Mouse (Mus musculus): Measurements from ENCODE around the gene Foxj1. TPM values are rescaled to one million over a fixed set of nuclear protein-coding genes. Genes with fewer than 3 reads are reported as not detected.

Gene Foxj1
- polyA plus RNA-seq, 1 experiment from 2014 or later = 0.20 TPM

- ATAC-seq (ENCODE audit: insufficient number of reproducible peaks, low FRiP score, low TSS enrichment, low read depth) (no peak), DNase-seq (ENCODE audit: low spot score) (no peak)
- Histone ChIP-seq H3K27me3 (ENCODE audit: control insufficient read depth, insufficient read depth, low read length) (no peaks in the 10 kb centered on the region), H3K36me3 (ENCODE audit: control insufficient read depth, insufficient read depth, low read length) (no peaks in the 10 kb centered on the region), H3K4me2 (ENCODE audit: low read depth, severe bottlenecking) (no peak overlapping the region), H3K9me3 (ENCODE audit: control insufficient read depth, low read length) (no peaks in the 10 kb centered on the region), H3K4me3 (ENCODE audit: low read depth, low read length) (no peak overlapping the region), H3K27ac (replicated peaks; ENCODE audit: low read depth, low read length) (no peak overlapping the region), H3K9ac (ENCODE audit: low read length) (no peak overlapping the region), H3K4me1 (ENCODE audit: control insufficient read depth, insufficient read depth, low read length) (no peaks in the 10 kb centered on the region)
- WGBS = 65% methylated on average over 15 of the region's 15 CpGs
These were observed 23.9 kb upstream of the Foxj1 start for GRCm38 (mm10) chr11:116358926-116359637.

GRCm38 (mm10) chr11:116354521-116354920 is 19.3 kb upstream of the Foxj1 start:
- H3K9me3 ChIP-seq (ENCODE audit: control insufficient read depth, low read length) = no peaks in the 10 kb centered on the region
- 29% methylated on average over 17 of the region's 17 CpGs for WGBS
- no peaks in the 10 kb centered on the region for H3K36me3 ChIP-seq (ENCODE audit: control insufficient read depth, insufficient read depth, low read length)
- DNase-seq (ENCODE audit: low spot score) (no peak), ATAC-seq (ENCODE audit: insufficient number of reproducible peaks, low FRiP score, low TSS enrichment, low read depth) (no peak)
- H3K4me3 ChIP-seq (ENCODE audit: low read depth, low read length) = no peak overlapping the region
- no peaks in the 10 kb centered on the region for H3K4me1 ChIP-seq (ENCODE audit: control insufficient read depth, insufficient read depth, low read length)
- H3K9ac ChIP-seq (ENCODE audit: low read length) = no peak overlapping the region
- no peak overlapping the region for H3K27ac ChIP-seq (replicated peaks; ENCODE audit: low read depth, low read length)
- no peak overlapping the region for H3K4me2 ChIP-seq (ENCODE audit: low read depth, severe bottlenecking)
- no peaks in the 10 kb centered on the region for H3K27me3 ChIP-seq (ENCODE audit: control insufficient read depth, insufficient read depth, low read length)

- Histone ChIP-seq H3K36me3 (ENCODE audit: control insufficient read depth, insufficient read depth, low read length) (no peaks in the 10 kb centered on the region), H3K4me2 (ENCODE audit: low read depth, severe bottlenecking) (no peak overlapping the region), H3K4me1 (ENCODE audit: control insufficient read depth, insufficient read depth, low read length) (no peaks in the 10 kb centered on the region), H3K9ac (ENCODE audit: low read length) (no peak overlapping the region), H3K27ac (replicated peaks; ENCODE audit: low read depth, low read length) (no peak overlapping the region), H3K27me3 (ENCODE audit: control insufficient read depth, insufficient read depth, low read length) (no peaks in the 10 kb centered on the region), H3K9me3 (ENCODE audit: control insufficient read depth, low read length) (no peaks in the 10 kb centered on the region), H3K4me3 (ENCODE audit: low read depth, low read length) (no peak overlapping the region)
- DNase-seq (ENCODE audit: low spot score) (no peak), ATAC-seq (ENCODE audit: insufficient number of reproducible peaks, low FRiP score, low TSS enrichment, low read depth) (no peak)
- 93% methylated on average over 8 of the region's 8 CpGs for WGBS
These were observed 18.3 kb upstream of the Foxj1 start for GRCm38 (mm10) chr11:116353535-116353934.

- WGBS = 87% methylated on average over 5 of the region's 5 CpGs
- no peaks in the 10 kb centered on the region for H3K9me3 ChIP-seq (ENCODE audit: control insufficient read depth, low read length)
- no peaks in the 10 kb centered on the region for H3K27me3 ChIP-seq (ENCODE audit: control insufficient read depth, insufficient read depth, low read length)
- 0 out of 2 replicates have a peak, but pooled peaks cover 4% of the 10 kb centered on the region for H3K36me3 ChIP-seq (ENCODE audit: control insufficient read depth, insufficient read depth, low read length)
- no peak overlapping the region for H3K4me2 ChIP-seq (ENCODE audit: low read depth, severe bottlenecking)
- no peaks in the 10 kb centered on the region for H3K4me1 ChIP-seq (ENCODE audit: control insufficient read depth, insufficient read depth, low read length)
- DNase-seq (ENCODE audit: low spot score) (no peak), ATAC-seq (ENCODE audit: insufficient number of reproducible peaks, low FRiP score, low TSS enrichment, low read depth) (no peak)
- H3K9ac ChIP-seq (ENCODE audit: low read length) = no peak overlapping the region
- no peak overlapping the region for H3K4me3 ChIP-seq (ENCODE audit: low read depth, low read length)
- no peak overlapping the region for H3K27ac ChIP-seq (replicated peaks; ENCODE audit: low read depth, low read length)
These were observed 16.1 kb upstream of the Foxj1 start for GRCm38 (mm10) chr11:116351294-116351693.

GRCm38 (mm10) chr11:116347955-116348354 is 12.8 kb upstream of the Foxj1 start:
- ATAC-seq (ENCODE audit: insufficient number of reproducible peaks, low FRiP score, low TSS enrichment, low read depth) (no peak), DNase-seq (ENCODE audit: low spot score) (no peak)
- Histone ChIP-seq H3K27ac (replicated peaks; ENCODE audit: low read depth, low read length) (no peak overlapping the region), H3K9me3 (ENCODE audit: control insufficient read depth, low read length) (no peaks in the 10 kb centered on the region), H3K4me1 (ENCODE audit: control insufficient read depth, insufficient read depth, low read length) (no peaks in the 10 kb centered on the region), H3K4me2 (ENCODE audit: low read depth, severe bottlenecking) (no peak overlapping the region), H3K4me3 (ENCODE audit: low read depth, low read length) (no peak overlapping the region), H3K36me3 (ENCODE audit: control insufficient read depth, insufficient read depth, low read length) (0 out of 2 replicates have a peak, but pooled peaks cover 4% of the 10 kb centered on the region), H3K27me3 (ENCODE audit: control insufficient read depth, insufficient read depth, low read length) (no peaks in the 10 kb centered on the region), H3K9ac (ENCODE audit: low read length) (no peak overlapping the region)
- 69% methylated on average over 5 of the region's 5 CpGs for WGBS

- Histone ChIP-seq H3K36me3 (ENCODE audit: control insufficient read depth, insufficient read depth, low read length) (0 out of 2 replicates have a peak, but pooled peaks cover 4% of the 10 kb centered on the region), H3K4me1 (ENCODE audit: control insufficient read depth, insufficient read depth, low read length) (no peaks in the 10 kb centered on the region), H3K9me3 (ENCODE audit: control insufficient read depth, low read length) (no peaks in the 10 kb centered on the region), H3K27me3 (ENCODE audit: control insufficient read depth, insufficient read depth, low read length) (no peaks in the 10 kb centered on the region), H3K4me2 (ENCODE audit: low read depth, severe bottlenecking) (no peak overlapping the region), H3K27ac (replicated peaks; ENCODE audit: low read depth, low read length) (no peak overlapping the region), H3K4me3 (ENCODE audit: low read depth, low read length) (no peak overlapping the region), H3K9ac (ENCODE audit: low read length) (no peak overlapping the region)
- DNase-seq (ENCODE audit: low spot score) = no peak
- WGBS = 75% methylated on average over 7 of the region's 7 CpGs
- ATAC-seq (ENCODE audit: insufficient number of reproducible peaks, low FRiP score, low TSS enrichment, low read depth) = no peak
These were observed 11.8 kb upstream of the Foxj1 start for GRCm38 (mm10) chr11:116347012-116347411.

- H3K9me3 ChIP-seq (ENCODE audit: control insufficient read depth, low read length) = no peaks in the 10 kb centered on the region
- H3K9ac ChIP-seq (ENCODE audit: low read length) = no peak overlapping the region
- ATAC-seq (ENCODE audit: insufficient number of reproducible peaks, low FRiP score, low TSS enrichment, low read depth) = no peak
- H3K27ac ChIP-seq (replicated peaks; ENCODE audit: low read depth, low read length) = no peak overlapping the region
- H3K27me3 ChIP-seq (ENCODE audit: control insufficient read depth, insufficient read depth, low read length) = no peaks in the 10 kb centered on the region
- H3K4me3 ChIP-seq (ENCODE audit: low read depth, low read length) = no peak overlapping the region
- 0 out of 2 replicates have a peak, but pooled peaks cover 3% of the 10 kb centered on the region for H3K36me3 ChIP-seq (ENCODE audit: control insufficient read depth, insufficient read depth, low read length)
- no peaks in the 10 kb centered on the region for H3K4me1 ChIP-seq (ENCODE audit: control insufficient read depth, insufficient read depth, low read length)
- no peak overlapping the region for H3K4me2 ChIP-seq (ENCODE audit: low read depth, severe bottlenecking)
- WGBS = 79% methylated on average over 25 of the region's 25 CpGs
- no peak for DNase-seq (ENCODE audit: low spot score)
These were observed 7.0 kb upstream of the Foxj1 start for GRCm38 (mm10) chr11:116342069-116342791.

GRCm38 (mm10) chr11:116337531-116337930 is 2.3 kb upstream of the Foxj1 start:
- H3K27ac ChIP-seq (replicated peaks; ENCODE audit: low read depth, low read length) = no peak overlapping the region
- WGBS = 78% methylated on average over 6 of the region's 6 CpGs
- H3K4me3 ChIP-seq (ENCODE audit: low read depth, low read length) = no peak overlapping the region
- no peak overlapping the region for H3K4me2 ChIP-seq (ENCODE audit: low read depth, severe bottlenecking)
- H3K9ac ChIP-seq (ENCODE audit: low read length) = no peak overlapping the region
- ATAC-seq (ENCODE audit: insufficient number of reproducible peaks, low FRiP score, low TSS enrichment, low read depth) (no peak), DNase-seq (ENCODE audit: low spot score) (no peak)
- H3K9me3 ChIP-seq (ENCODE audit: control insufficient read depth, low read length) = no peaks in the 10 kb centered on the region
- H3K4me1 ChIP-seq (ENCODE audit: control insufficient read depth, insufficient read depth, low read length) = peaks cover 14% of the 10 kb centered on the region
- no peaks in the 10 kb centered on the region for H3K36me3 ChIP-seq (ENCODE audit: control insufficient read depth, insufficient read depth, low read length)
- peaks cover 23% of the 10 kb centered on the region for H3K27me3 ChIP-seq (ENCODE audit: control insufficient read depth, insufficient read depth, low read length)

Data from limb, embryonic 11.5 days (tissue).